Mouse (Mus musculus): ENCODE data around the gene A830031A19Rik. TPM values are rescaled to one million over a fixed set of nuclear protein-coding genes. Genes with fewer than 3 reads are reported as not detected.
A peak's percentile ranks its signal among the peaks of the same experiment; 100 is the strongest.

A830031A19Rik gene
- polyA plus RNA-seq, 1 experiment from 2014 or later, result not detected

DNA sequence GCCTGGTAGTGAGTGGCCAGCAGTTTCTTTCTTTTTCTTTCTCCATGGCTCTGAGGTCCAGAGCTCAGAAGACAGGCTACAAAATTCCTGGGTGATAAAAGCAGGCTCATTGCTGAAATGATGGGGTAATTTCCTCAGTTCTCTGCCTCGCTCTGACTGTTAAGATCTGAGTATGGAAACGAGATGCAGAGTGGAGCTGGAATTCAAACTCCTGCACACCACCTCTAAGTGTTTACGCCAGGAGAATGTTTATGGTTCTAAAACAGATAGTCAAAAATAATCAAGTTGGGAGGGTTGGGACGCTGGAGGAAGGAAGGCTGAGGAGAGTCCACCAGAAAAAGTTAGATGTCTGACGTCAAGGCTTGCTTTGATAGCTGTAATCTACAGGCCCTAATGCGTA is 10.6 kb downstream of the A830031A19Rik start:
- 85% methylated on average over 6 of the region's 6 CpGs for WGBS
- H3K4me3 ChIP-seq, result no peak overlapping the region
- H3K9me3 ChIP-seq, result no peaks in the 10 kb centered on the region
- no peak for DNase-seq (ENCODE audit: extremely low spot score, low spot score)
- no peak overlapping the region for H3K27ac ChIP-seq
- H3K36me3 ChIP-seq (replicated peaks), result no peaks in the 10 kb centered on the region
- peaks cover 55% of the 10 kb centered on the region for H3K27me3 ChIP-seq (ENCODE audit: poor library complexity, severe bottlenecking)
- peaks cover 43% of the 10 kb centered on the region for H3K4me1 ChIP-seq

DNA sequence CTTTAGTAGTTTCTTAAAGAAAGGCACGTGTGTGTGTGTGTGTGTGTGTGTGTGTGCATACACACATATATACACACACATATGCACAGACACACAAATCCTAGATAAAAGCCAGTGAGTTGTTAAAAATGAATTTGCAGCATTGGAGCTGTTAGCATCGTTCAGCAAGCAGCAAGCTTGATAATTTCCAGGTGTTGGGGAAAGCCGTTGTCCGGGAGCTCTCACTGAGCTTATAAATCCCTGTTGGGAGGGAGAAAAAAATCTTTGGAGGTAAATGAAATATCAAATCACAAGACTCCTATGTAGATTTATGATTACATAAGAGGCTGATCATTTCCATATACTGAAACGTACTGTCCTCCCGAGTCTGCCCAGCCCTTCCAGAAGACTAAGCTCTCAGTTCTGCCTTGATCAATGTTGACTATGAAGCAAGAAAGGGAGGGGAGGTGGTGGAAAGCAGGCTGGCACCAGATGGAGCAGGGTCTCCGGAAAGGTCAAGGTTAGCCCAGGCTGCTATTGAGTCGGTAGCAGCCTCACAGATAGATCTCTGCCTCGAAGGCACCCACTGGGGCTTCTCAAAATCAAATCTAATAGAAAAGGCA is 12.3 kb downstream of the A830031A19Rik start:
- WGBS, result 34% methylated on average over 9 of the region's 9 CpGs
- H3K27ac ChIP-seq, result 0 out of 2 replicates have a peak overlapping the region, but pooled peaks have one; percentile 74
- H3K36me3 ChIP-seq (replicated peaks), result no peaks in the 10 kb centered on the region
- peaks cover 51% of the 10 kb centered on the region for H3K4me1 ChIP-seq
- DNase-seq (ENCODE audit: extremely low spot score, low spot score), result no peak
- H3K9me3 ChIP-seq, result no peaks in the 10 kb centered on the region
- H3K4me3 ChIP-seq, result no peak overlapping the region
- peaks cover 70% of the 10 kb centered on the region for H3K27me3 ChIP-seq (ENCODE audit: poor library complexity, severe bottlenecking)

DNA sequence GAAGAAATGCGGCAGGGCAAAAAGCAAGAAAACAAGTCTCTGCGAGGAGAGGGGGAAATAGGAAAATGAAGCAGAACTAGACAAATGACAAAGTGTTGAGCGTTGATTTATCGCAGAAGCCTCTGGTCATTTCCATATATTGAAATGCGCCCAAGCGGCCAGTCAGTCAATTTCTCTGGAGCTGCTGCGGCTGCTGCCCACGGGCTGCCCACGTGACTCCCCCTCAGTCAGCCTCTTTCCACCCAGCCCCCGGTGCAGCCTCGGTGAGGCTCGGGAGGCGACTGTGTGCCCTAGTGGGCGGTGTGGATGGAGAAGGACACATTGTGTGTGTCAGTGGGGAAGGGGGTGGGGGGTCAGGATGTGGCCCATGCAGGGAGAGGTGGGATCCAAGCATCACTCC is 13.0 kb downstream of the A830031A19Rik start:
- no peaks in the 10 kb centered on the region for H3K36me3 ChIP-seq (replicated peaks)
- H3K9me3 ChIP-seq, result no peaks in the 10 kb centered on the region
- H3K4me1 ChIP-seq, result peaks cover 51% of the 10 kb centered on the region
- 2% methylated on average over 14 of the region's 14 CpGs for whole genome bisulfite sequencing
- peak overlapping the region; percentile 74 for H3K27ac ChIP-seq
- H3K27me3 ChIP-seq (ENCODE audit: poor library complexity, severe bottlenecking), result peaks cover 70% of the 10 kb centered on the region
- peak overlapping the region; percentile 48 for H3K4me3 ChIP-seq
- peak; percentile 50 for DNase-seq (ENCODE audit: extremely low spot score, low spot score)

DNA sequence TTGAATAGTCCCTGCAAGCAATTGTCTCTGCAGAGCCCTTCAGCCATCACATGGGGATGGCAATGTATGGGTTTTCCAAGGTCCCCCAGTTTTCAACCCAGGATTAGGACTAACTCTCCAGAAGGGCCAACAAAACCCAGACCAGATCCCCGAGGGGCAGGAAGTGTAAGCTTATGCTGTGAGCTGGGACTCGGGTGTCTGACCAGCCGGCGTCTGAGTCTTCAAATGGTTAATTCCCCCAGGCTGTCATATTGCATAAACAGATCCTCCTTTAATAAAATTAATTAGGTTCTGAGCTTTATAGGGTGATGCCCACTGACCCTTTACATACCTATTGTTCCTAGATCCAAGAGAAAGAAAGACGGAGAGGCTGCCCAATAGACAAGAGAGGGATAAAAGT is 14.4 kb downstream of the A830031A19Rik start:
- H3K36me3 ChIP-seq (replicated peaks), result no peaks in the 10 kb centered on the region
- H3K9me3 ChIP-seq, result no peaks in the 10 kb centered on the region
- H3K27ac ChIP-seq, result peak overlapping the region; percentile 42; the same call in 1 of the 2 replicates
- peaks cover 51% of the 10 kb centered on the region for H3K4me1 ChIP-seq
- H3K27me3 ChIP-seq (ENCODE audit: poor library complexity, severe bottlenecking), result peaks cover 61% of the 10 kb centered on the region
- 3% methylated on average over 5 of the region's 5 CpGs for WGBS
- H3K4me3 ChIP-seq, result peak overlapping the region; percentile 48
- DNase-seq (ENCODE audit: extremely low spot score, low spot score), result no peak

DNA sequence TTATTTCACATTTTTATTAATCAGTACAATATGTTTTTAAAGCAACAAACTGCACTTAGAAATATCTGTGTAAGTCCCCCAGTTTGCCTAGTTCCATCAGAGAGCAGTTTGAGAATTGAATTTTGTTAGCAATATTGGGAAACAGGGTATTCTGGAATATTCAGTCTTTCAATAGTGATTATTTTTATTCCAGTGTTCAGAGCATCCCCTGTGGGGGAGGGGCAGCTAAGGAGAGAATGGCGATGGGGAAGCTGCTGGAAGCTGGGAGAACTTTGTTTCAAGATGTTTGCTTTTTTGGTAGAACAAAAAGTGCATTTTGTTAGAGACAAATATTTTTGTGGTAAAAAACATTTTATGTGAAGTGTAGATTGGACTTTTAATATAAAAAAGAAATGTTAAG is 15.7 kb downstream of the A830031A19Rik start:
- DNase-seq (ENCODE audit: extremely low spot score, low spot score), result no peak
- Histone ChIP-seq H3K27ac (no peak overlapping the region), H3K27me3 (ENCODE audit: poor library complexity, severe bottlenecking) (peaks cover 60% of the 10 kb centered on the region), H3K9me3 (no peaks in the 10 kb centered on the region), H3K4me1 (peaks cover 51% of the 10 kb centered on the region), H3K4me3 (no peak overlapping the region), H3K36me3 (replicated peaks) (no peaks in the 10 kb centered on the region)
- WGBS, result 4% methylated on average over 1 of the region's 1 CpGs

DNA sequence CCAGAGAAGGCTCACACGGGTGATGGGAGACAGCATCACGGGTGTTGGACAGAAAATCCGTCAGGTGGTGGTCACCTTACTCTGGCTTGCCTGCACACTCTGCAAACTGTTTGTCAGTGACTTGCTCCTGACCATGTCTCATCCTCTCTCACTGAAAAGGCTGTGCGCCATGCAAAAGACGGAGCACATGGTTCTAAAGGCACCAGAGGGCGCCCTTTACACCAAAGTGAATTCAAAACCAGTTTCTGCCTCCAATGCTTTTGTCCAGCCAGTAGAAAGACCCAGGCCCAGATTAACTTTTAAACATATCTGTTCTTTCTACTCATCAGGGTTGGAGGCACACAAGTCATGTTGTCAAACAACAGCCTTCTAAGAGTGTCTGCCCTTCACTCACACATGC is 22.0 kb downstream of the A830031A19Rik start:
- Histone ChIP-seq H3K36me3 (replicated peaks) (no peaks in the 10 kb centered on the region), H3K27me3 (ENCODE audit: poor library complexity, severe bottlenecking) (peaks cover 33% of the 10 kb centered on the region), H3K4me3 (no peak overlapping the region), H3K4me1 (peaks cover 9% of the 10 kb centered on the region), H3K27ac (no peak overlapping the region), H3K9me3 (no peaks in the 10 kb centered on the region)
- WGBS, result 66% methylated on average over 6 of the region's 6 CpGs
- peak; percentile 25 for DNase-seq (ENCODE audit: extremely low spot score, low spot score)

DNA sequence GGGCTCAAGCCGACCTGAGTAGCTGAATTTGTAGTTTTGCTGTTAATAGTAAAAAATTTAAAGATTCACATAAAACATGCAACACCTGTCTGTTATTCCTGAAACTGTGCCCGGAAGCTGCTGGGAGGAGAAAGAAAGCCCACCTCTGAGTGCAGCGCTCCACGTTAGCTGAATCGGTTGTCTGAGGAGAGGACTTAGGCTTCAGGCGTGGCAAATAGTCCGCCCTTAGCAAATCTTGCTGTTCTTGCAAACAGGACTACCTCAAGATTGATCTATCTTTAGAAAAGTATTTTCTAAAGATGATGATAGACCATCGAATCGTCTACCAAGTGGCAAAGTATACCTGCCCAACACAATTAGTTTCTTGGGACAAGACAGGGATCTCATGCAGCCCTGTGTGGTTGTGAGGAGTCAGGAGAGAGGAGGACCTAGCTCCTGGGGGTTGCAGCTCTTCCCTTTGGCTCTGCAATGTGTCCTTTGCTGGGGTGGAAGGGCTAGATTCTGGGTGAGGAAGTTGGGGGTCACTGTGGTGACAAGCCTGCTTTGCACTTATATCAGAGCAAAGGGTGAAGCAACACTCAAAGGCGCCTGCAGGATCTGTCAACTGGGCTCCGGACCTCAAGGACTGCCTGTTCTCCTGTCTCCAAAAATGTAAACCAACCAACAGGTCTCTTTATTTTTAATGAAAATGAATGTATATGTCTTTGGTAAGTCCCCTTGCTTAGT is 24.7 kb downstream of the A830031A19Rik start:
- DNase-seq (ENCODE audit: extremely low spot score, low spot score), result no peak
- Histone ChIP-seq H3K36me3 (replicated peaks) (no peaks in the 10 kb centered on the region), H3K4me3 (peak overlapping the region; percentile 58; the same call in 1 of the 2 replicates), H3K9me3 (no peaks in the 10 kb centered on the region), H3K27me3 (ENCODE audit: poor library complexity, severe bottlenecking) (peaks cover 36% of the 10 kb centered on the region), H3K27ac (peak overlapping the region; percentile 93; the same call in 1 of the 2 replicates), H3K4me1 (peaks cover 9% of the 10 kb centered on the region)
- WGBS, result 77% methylated on average over 11 of the region's 11 CpGs

DNA sequence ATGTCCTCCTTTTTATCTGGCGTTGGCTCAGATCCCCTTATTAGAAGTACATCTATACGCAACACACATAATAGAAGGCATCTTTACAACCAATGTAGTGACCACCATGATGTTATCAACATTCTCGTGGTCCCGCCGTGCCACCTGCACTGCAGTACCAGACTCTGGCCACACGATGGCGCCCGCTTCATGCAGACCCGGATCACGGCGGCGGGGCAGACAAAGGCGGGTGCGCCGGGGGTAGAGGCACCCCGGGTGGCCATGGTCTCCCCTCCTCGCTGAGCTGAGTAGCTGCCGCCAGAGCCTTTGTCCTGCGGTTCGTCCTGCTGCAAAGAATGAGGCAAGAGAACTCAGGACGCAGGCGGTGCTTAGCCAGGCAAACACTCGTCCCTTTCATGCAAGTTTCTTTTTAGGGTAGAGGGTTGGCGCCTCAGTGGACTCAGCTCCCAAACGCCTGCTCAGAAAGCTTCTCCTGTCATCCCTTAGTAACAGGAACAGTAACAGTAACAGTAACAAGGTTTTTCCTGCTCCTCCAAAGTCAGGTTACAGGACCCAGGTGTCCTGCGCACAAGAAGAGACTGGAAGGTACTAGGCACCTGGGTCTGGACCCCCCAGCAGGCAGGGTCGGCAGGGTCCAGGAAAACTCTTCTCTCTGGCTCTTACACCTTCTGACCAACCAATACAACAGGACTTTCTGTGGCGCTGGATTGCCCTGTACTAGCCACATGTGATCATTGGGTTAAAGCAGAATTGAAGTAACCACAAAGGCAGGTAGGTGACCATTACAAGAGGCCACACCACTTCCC is 25.4 kb downstream of the A830031A19Rik start:
- Histone ChIP-seq H3K4me3 (peak overlapping the region; percentile 58), H3K9me3 (no peaks in the 10 kb centered on the region), H3K4me1 (peaks cover 9% of the 10 kb centered on the region), H3K27ac (peak overlapping the region; percentile 93), H3K36me3 (replicated peaks) (no peaks in the 10 kb centered on the region), H3K27me3 (ENCODE audit: poor library complexity, severe bottlenecking) (peaks cover 36% of the 10 kb centered on the region)
- DNase-seq (ENCODE audit: extremely low spot score, low spot score), result peak; percentile 88
- WGBS, result 5% methylated on average over 28 of the region's 28 CpGs

DNA sequence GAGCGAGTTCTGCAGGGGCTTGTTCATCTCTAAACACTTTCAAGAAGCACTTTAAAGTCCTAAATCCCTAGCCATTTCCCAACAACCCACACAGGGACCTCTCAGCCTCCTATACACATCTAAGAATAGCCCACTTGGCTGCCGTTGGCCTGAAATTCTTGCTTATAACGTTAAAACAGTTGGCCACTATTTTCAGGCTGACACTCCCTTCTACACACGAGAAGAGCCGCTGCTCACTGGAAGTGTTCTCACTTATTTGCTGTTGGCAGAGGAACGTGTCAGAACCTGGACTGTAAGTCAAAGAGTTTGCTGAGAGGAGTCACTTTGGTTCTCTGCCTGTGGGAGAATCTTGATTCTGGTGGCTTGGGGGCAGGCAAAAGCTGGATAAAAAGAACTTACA is 30.8 kb downstream of the A830031A19Rik start:
- Histone ChIP-seq H3K4me1 (no peaks in the 10 kb centered on the region), H3K4me3 (no peak overlapping the region), H3K27me3 (ENCODE audit: poor library complexity, severe bottlenecking) (peaks cover 8% of the 10 kb centered on the region; the same call in 1 of the 2 replicates), H3K36me3 (replicated peaks) (no peaks in the 10 kb centered on the region), H3K9me3 (no peaks in the 10 kb centered on the region), H3K27ac (no peak overlapping the region)
- DNase-seq (ENCODE audit: extremely low spot score, low spot score), result no peak
- 89% methylated on average over 6 of the region's 6 CpGs for WGBS

DNA sequence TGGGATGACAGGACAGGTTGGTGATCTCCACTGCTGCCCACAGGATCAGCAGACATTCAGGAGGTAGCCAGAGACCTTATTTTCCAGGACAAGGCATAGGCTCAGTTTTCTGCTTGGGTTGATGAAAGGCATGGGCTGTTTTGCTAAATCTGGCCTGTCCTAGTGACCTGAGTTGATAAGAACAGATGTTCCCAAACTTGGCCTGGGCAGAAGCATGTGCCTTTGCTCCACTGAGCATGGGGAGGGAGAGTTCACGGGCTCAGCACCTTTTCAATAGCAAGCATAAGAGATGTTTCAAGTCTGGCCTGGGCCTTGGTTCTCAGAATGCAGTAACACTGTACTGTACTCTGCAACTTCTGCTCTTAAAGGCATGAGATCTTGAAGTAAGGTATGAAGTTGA is 54.1 kb downstream of the A830031A19Rik start:
- no peaks in the 10 kb centered on the region for H3K9me3 ChIP-seq
- no peak overlapping the region for H3K27ac ChIP-seq
- DNase-seq (ENCODE audit: extremely low spot score, low spot score), result no peak
- H3K4me1 ChIP-seq, result peaks cover 7% of the 10 kb centered on the region; the same call in 1 of the 2 replicates
- no peaks in the 10 kb centered on the region for H3K27me3 ChIP-seq (ENCODE audit: poor library complexity, severe bottlenecking)
- 69% methylated on average over 1 of the region's 1 CpGs for WGBS
- no peak overlapping the region for H3K4me3 ChIP-seq
- no peaks in the 10 kb centered on the region for H3K36me3 ChIP-seq (replicated peaks)

DNA sequence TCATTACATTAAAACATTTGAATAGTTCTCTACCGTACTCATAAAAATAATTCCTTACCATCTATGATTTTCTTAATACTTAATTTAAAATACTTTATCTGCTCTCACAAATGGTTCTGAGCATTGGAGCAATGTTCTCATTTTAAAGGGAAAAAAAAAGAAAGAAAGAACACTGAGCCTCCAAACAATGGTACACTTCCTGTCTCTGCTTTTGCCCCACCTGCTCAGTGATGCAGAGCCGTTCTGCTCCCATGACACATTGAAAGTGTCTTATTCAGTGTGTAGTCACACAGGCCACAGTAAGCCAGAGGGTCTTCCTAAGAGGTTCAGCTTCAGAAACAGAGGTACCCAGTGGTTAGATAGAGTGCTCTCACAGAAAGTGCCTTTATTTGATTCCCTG is 56.1 kb downstream of the A830031A19Rik start:
- no peaks in the 10 kb centered on the region for H3K9me3 ChIP-seq
- DNase-seq (ENCODE audit: extremely low spot score, low spot score), result no peak
- H3K27me3 ChIP-seq (ENCODE audit: poor library complexity, severe bottlenecking), result no peaks in the 10 kb centered on the region
- H3K27ac ChIP-seq, result no peak overlapping the region
- H3K36me3 ChIP-seq (replicated peaks), result no peaks in the 10 kb centered on the region
- WGBS, result 78% methylated on average over 2 of the region's 2 CpGs
- no peak overlapping the region for H3K4me3 ChIP-seq
- H3K4me1 ChIP-seq, result peaks cover 7% of the 10 kb centered on the region; the same call in 1 of the 2 replicates

DNA sequence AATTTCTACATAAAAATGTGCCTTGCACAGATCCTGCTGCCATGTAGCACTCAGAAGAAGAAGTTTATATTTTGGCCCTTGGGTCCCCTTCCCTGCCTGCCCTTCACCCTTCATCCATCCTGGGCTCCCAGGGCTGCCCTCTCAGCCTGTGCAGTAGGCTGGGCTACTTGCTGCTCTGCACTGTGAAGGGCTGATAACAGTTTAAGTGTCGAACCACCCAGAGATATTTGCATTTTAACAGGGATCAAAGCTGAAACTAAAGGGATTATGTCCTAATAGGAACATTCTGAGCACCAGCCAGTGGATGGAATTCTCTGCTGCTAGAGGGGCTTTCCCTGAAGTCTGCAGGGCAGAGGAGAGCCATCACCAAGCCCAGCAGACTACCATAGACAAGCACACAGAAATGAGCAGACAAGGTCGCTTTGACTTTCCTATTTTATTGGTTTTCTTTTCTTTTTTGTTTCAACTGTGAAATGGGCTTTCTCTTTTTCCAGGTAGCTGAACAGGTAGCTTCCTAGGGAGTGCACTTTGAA is 58.1 kb downstream of the A830031A19Rik start:
- no peak for DNase-seq (ENCODE audit: extremely low spot score, low spot score)
- WGBS, result 20% methylated on average over 2 of the region's 2 CpGs
- H3K4me3 ChIP-seq, result no peak overlapping the region

More for the DNA sequence above, 58.1 kb downstream of the A830031A19Rik start:
- Histone ChIP-seq H3K27me3 (ENCODE audit: poor library complexity, severe bottlenecking) (no peaks in the 10 kb centered on the region), H3K4me1 (peaks cover 7% of the 10 kb centered on the region; the same call in 1 of the 2 replicates), H3K9me3 (no peaks in the 10 kb centered on the region), H3K27ac (no peak overlapping the region), H3K36me3 (replicated peaks) (no peaks in the 10 kb centered on the region)
